Comparison of ENCODE assay signal across 22 mouse cellular contexts in the genomic region with DNA sequence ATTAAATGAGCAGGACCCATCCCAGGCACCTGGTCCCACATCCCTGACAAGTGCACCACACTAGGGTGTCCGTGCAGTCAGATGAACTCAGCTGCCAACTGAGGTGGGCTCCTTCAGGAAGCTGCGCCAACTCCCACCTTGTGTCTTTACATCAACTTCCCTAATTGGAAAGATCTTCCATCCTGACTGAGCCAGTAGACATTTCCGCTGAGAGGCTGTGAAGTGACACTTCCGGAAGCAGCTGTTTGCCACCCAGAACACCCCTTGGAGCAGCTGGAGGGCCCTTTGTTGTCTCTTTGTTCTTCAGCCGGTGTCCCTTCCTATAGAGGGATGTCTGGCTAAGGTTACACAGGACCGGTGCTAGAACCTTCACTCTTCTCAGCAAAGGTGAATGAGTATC. TPM values are rescaled to one million over a fixed set of nuclear protein-coding genes. Genes with fewer than 3 reads are reported as not detected.
A peak's percentile ranks its signal among the peaks of the same experiment; 100 is the strongest.
DNase-seq lines count a peak whose midpoint lies in the region; ATAC-seq and TF ChIP-seq lines count a peak whose summit lies in the region.
"Had no signal": no experiment of that assay in that cellular context is flagged by ENCODE, and none has a peak within 500 bp of the region (broad histone marks: within the 10 kb centered on the region; RNA-seq: fewer than 3 reads in every experiment).

No protein-coding gene starts in this region.

- no peaks in the 10 kb centered on the region for H3K9me3 ChIP-seq in liver, embryonic 12.5 days (replicated peaks)
- H3K9me3 ChIP-seq: embryonic facial prominence, embryonic 10.5 days; embryonic facial prominence, embryonic 12.5 days; forebrain, embryonic 13.5 days; forebrain, embryonic 15.5 days had no signal

- ATAC-seq in granulocyte monocyte progenitor cell, adult 5-6 weeks (replicated peaks; ENCODE audit: poor library complexity, severe bottlenecking) = peak; percentile 63
- no peak for ATAC-seq in liver, embryonic 12.5 days
- ATAC-seq: forebrain, embryonic 13.5 days; forebrain, embryonic 15.5 days; forebrain, postnatal 0 days had no signal

- no peaks in the 10 kb centered on the region for H3K4me1 ChIP-seq in liver, embryonic 12.5 days
- H3K4me1 ChIP-seq: embryonic facial prominence, embryonic 12.5 days; forebrain, embryonic 13.5 days; forebrain, embryonic 15.5 days had no signal

- no peaks in the 10 kb centered on the region for H3K36me3 ChIP-seq in liver, embryonic 12.5 days
- H3K36me3 ChIP-seq: embryonic facial prominence, embryonic 10.5 days; embryonic facial prominence, embryonic 12.5 days; forebrain, embryonic 15.5 days had no signal

- WGBS in liver, embryonic 12.5 days (ENCODE audit: insufficient replicate concordance) = 50% methylated on average over 6 of the region's 6 CpGs

- intact Hi-C loops in gastrocnemius, adult 2 months (cut with DNase I) = no loop called here
- intact Hi-C loops in gastrocnemius, postnatal 14 days (cut with DNase I; ENCODE audit: low total_unique reads) = no loop called here

- no peak for DNase-seq in gastrocnemius, adult 2 months
- DNase-seq in gastrocnemius, postnatal 14 days = no peak
- DNase-seq in thymus, postnatal 0 days (ENCODE audit: low spot score) = peak; percentile 3
- DNase-seq in thymus, adult 18-20 months = no peak
- no peak for DNase-seq in spleen, postnatal 14 days (ENCODE audit: low spot score in 2 of 2)
- DNase-seq: adrenal gland, adult 2 months; adrenal gland, postnatal 10 days; adrenal gland, postnatal 25 days; cerebellum, adult 11 months; cerebellum, adult 18-20 months; cerebellum, postnatal 14 days; cerebellum, postnatal 36 days; forebrain, postnatal 0 days had no signal

- H3K27ac ChIP-seq in gastrocnemius, adult 2 months = peak overlapping the region; percentile 90
- H3K27ac ChIP-seq in liver, embryonic 12.5 days = no peak overlapping the region
- H3K27ac ChIP-seq: embryonic facial prominence, embryonic 10.5 days; embryonic facial prominence, embryonic 12.5 days; forebrain, embryonic 13.5 days; forebrain, embryonic 15.5 days had no signal

- no peak overlapping the region for H3K9ac ChIP-seq in liver, embryonic 12.5 days
- H3K9ac ChIP-seq: embryonic facial prominence, embryonic 12.5 days; forebrain, embryonic 13.5 days; forebrain, embryonic 15.5 days; forebrain, postnatal 0 days had no signal

- no peak overlapping the region for H3K4me3 ChIP-seq in gastrocnemius, adult 2 months
- no peak overlapping the region for H3K4me3 ChIP-seq in liver, embryonic 12.5 days
- H3K4me3 ChIP-seq: embryonic facial prominence, embryonic 10.5 days; embryonic facial prominence, embryonic 12.5 days; forebrain, embryonic 13.5 days; forebrain, embryonic 15.5 days had no signal

- no peak overlapping the region for H3K4me2 ChIP-seq in liver, embryonic 12.5 days
- H3K4me2 ChIP-seq: embryonic facial prominence, embryonic 12.5 days; forebrain, embryonic 13.5 days; forebrain, embryonic 15.5 days had no signal

- H3K27me3 ChIP-seq in liver, embryonic 12.5 days (replicated peaks) = no peaks in the 10 kb centered on the region
- H3K27me3 ChIP-seq: embryonic facial prominence, embryonic 12.5 days; forebrain, embryonic 13.5 days; forebrain, embryonic 15.5 days had no signal

- no peak for TF ChIP-seq CTCF in gastrocnemius, adult 2 months (IDR thresholded peaks at IDR 0.05)

RNA-seq across cellular contexts. Expression of gene 1110002E22Rik, which starts 34.3 kb away (rescaled TPM):
- 100 to 1,000 TPM; 120 to 128 TPM for total RNA-seq in gastrocnemius, adult 2 months (2021)
- total RNA-seq in gastrocnemius, postnatal 14 days (2021) = 100 to 1,000 TPM; 105 to 170 TPM
- 0.10 and 0.14 TPM in 2 replicates for polyA plus RNA-seq in thymus, postnatal 0 days (2015; fragmentation: Nextera tagmentation; extraction: Ambion mirVana)
- total RNA-seq in granulocyte monocyte progenitor cell, adult 5-6 weeks (2014; fragmentation: Nextera tagmentation) = not detected in 2 replicates
- total RNA-seq in granulocyte monocyte progenitor cell, adult 5-6 weeks (2017) = not detected in 2 replicates
- 0.04 TPM in 2 replicates for polyA plus RNA-seq in liver, embryonic 12.5 days (2016; fragmentation: Nextera tagmentation; extraction: Ambion mirVana)
- polyA plus RNA-seq: forebrain, embryonic 11.5 days had no signal

RNA-seq across cellular contexts. Expression of gene Gm5105, which starts 36.6 kb away (rescaled TPM):
- total RNA-seq in gastrocnemius, adult 2 months (2021) = 1 to 10 TPM; 1.3 to 1.8 TPM
- total RNA-seq in gastrocnemius, postnatal 14 days (2021) = 1 to 10 TPM; 1.4 to 1.6 TPM
- polyA plus RNA-seq in thymus, postnatal 0 days (2015; fragmentation: Nextera tagmentation; extraction: Ambion mirVana) = not detected in 2 replicates
- not detected in 2 replicates for total RNA-seq in granulocyte monocyte progenitor cell, adult 5-6 weeks (2014; fragmentation: Nextera tagmentation)
- total RNA-seq in granulocyte monocyte progenitor cell, adult 5-6 weeks (2017) = not detected in 2 replicates
- polyA plus RNA-seq in liver, embryonic 12.5 days (2016; fragmentation: Nextera tagmentation; extraction: Ambion mirVana) = 0.10 TPM in 1 of 2 replicates, not detected in the other
- total RNA-seq: adrenal gland, adult 2 months; adrenal gland, postnatal 25 days; ES-E14; MEL had no signal
- polyA plus RNA-seq: adrenal gland, adult 2 months; embryonic facial prominence, embryonic 10.5 days; embryonic facial prominence, embryonic 12.5 days; forebrain, embryonic 11.5 days; forebrain, embryonic 13.5 days had no signal

RNA-seq across cellular contexts. Expression of gene Dapp1, which starts 49.2 kb away (rescaled TPM):
- 1 to 10 TPM in 1 of 2 experiments, under 1 TPM in 1; 0.84 to 2.0 TPM for total RNA-seq in gastrocnemius, adult 2 months (2021)
- total RNA-seq in gastrocnemius, postnatal 14 days (2021) = 1 to 10 TPM in 1 of 2 experiments, under 1 TPM in 1; 0.84 to 1.1 TPM
- 22.6 and 26.0 TPM in 2 replicates for polyA plus RNA-seq in thymus, postnatal 0 days (2015; fragmentation: Nextera tagmentation; extraction: Ambion mirVana)
- total RNA-seq in granulocyte monocyte progenitor cell, adult 5-6 weeks (2014; fragmentation: Nextera tagmentation) = 116 and 120 TPM in 2 replicates
- 125 and 126 TPM in 2 replicates for total RNA-seq in granulocyte monocyte progenitor cell, adult 5-6 weeks (2017)
- polyA plus RNA-seq in liver, embryonic 12.5 days (2016; fragmentation: Nextera tagmentation; extraction: Ambion mirVana) = 22.0 and 22.7 TPM in 2 replicates

Comparison
In these comparisons a context has a peak if more than half of its experiments do, and no peak if none do; other contexts are left out.
1. RNA of gene 1110002E22Rik, which starts 34.3 kb away (total RNA-seq): 105 to 170 TPM in gastrocnemius, postnatal 14 days and 120 to 128 TPM in gastrocnemius, adult 2 months; not detected in granulocyte monocyte progenitor cell, adult 5-6 weeks; every median in the first group is over 100 times any median in the second.
2. RNA of gene Dapp1, which starts 49.2 kb away (total RNA-seq): 116 to 126 TPM in granulocyte monocyte progenitor cell, adult 5-6 weeks; 0.84 to 2.0 TPM in gastrocnemius, adult 2 months and 0.84 to 1.1 TPM in gastrocnemius, postnatal 14 days; every median in the first group is over 10 times any median in the second.